Mouse (Mus musculus): ENCODE results near the gene Mark1. TPM values are rescaled to one million over a fixed set of nuclear protein-coding genes. Genes with fewer than 3 reads are reported as not detected.

The Mark1 gene
- total and polyA plus RNA-seq, 2 experiments from 2014 or later, result 1.2 to 10.5 TPM

GRCm38 (mm10) chr1:184851741-184852618 is 147.4 kb downstream of the Mark1 start:
- no peaks in the 10 kb centered on the region for H3K4me1 ChIP-seq (ENCODE audit: control insufficient read depth, insufficient read depth)
- H3K36me3 ChIP-seq (replicated peaks; ENCODE audit: control insufficient read depth, insufficient read depth, low read length), result no peaks in the 10 kb centered on the region
- H3K4me2 ChIP-seq (ENCODE audit: low read depth, low read length), result peak overlapping the region; percentile 51
- peak; percentile 92 for DNase-seq (ENCODE audit: low spot score)
- H3K27me3 ChIP-seq (ENCODE audit: control insufficient read depth, insufficient read depth, low read length), result no peaks in the 10 kb centered on the region
- H3K27ac ChIP-seq (ENCODE audit: low read depth), result peak overlapping the region; percentile 65
- no peak overlapping the region for H3K9ac ChIP-seq (replicated peaks; ENCODE audit: low read depth, low read length)
- no peaks in the 10 kb centered on the region for H3K9me3 ChIP-seq (replicated peaks; ENCODE audit: control insufficient read depth, low read length)
- TF ChIP-seq EP300 (IDR thresholded peaks at IDR 0.05; ENCODE audit: low read depth) (no peak), CTCF (IDR thresholded peaks at IDR 0.05; ENCODE audit: low read depth) (peak; percentile 81)
- no peak overlapping the region for H3K4me3 ChIP-seq (ENCODE audit: low read depth, low read length)
- 14% methylated on average over 31 of the region's 31 CpGs for WGBS
- ATAC-seq (ENCODE audit: insufficient read depth, low read depth), result peak; percentile 84

- H3K4me1 ChIP-seq (ENCODE audit: control insufficient read depth, insufficient read depth), result peaks cover 6% of the 10 kb centered on the region; the same call in 1 of the 2 replicates
- H3K27ac ChIP-seq (ENCODE audit: low read depth), result peak overlapping the region; percentile 65
- H3K4me2 ChIP-seq (ENCODE audit: low read depth, low read length), result peak overlapping the region; percentile 51; the same call in 1 of the 2 replicates
- H3K27me3 ChIP-seq (ENCODE audit: control insufficient read depth, insufficient read depth, low read length), result no peaks in the 10 kb centered on the region
- no peak overlapping the region for H3K9ac ChIP-seq (replicated peaks; ENCODE audit: low read depth, low read length)
- H3K4me3 ChIP-seq (ENCODE audit: low read depth, low read length), result no peak overlapping the region
- TF ChIP-seq CTCF (IDR thresholded peaks at IDR 0.05; ENCODE audit: low read depth) (no peak), EP300 (IDR thresholded peaks at IDR 0.05; ENCODE audit: low read depth) (no peak)
- H3K9me3 ChIP-seq (replicated peaks; ENCODE audit: control insufficient read depth, low read length), result no peaks in the 10 kb centered on the region
- no peak for ATAC-seq (ENCODE audit: insufficient read depth, low read depth)
- H3K36me3 ChIP-seq (replicated peaks; ENCODE audit: control insufficient read depth, insufficient read depth, low read length), result no peaks in the 10 kb centered on the region
- WGBS, result 38% methylated on average over 7 of the region's 7 CpGs
- DNase-seq (ENCODE audit: low spot score), result no peak
These were observed 148.2 kb downstream of the Mark1 start for GRCm38 (mm10) chr1:184851166-184851565.

GRCm38 (mm10) chr1:184846973-184847372 is 152.4 kb downstream of the Mark1 start:
- H3K36me3 ChIP-seq (replicated peaks; ENCODE audit: control insufficient read depth, insufficient read depth, low read length), result no peaks in the 10 kb centered on the region
- H3K4me3 ChIP-seq (ENCODE audit: low read depth, low read length), result no peak overlapping the region
- WGBS, result 52% methylated on average over 3 of the region's 3 CpGs
- no peaks in the 10 kb centered on the region for H3K9me3 ChIP-seq (replicated peaks; ENCODE audit: control insufficient read depth, low read length)
- no peak overlapping the region for H3K9ac ChIP-seq (replicated peaks; ENCODE audit: low read depth, low read length)
- H3K27ac ChIP-seq (ENCODE audit: low read depth), result no peak overlapping the region
- H3K27me3 ChIP-seq (ENCODE audit: control insufficient read depth, insufficient read depth, low read length), result no peaks in the 10 kb centered on the region
- ATAC-seq (ENCODE audit: insufficient read depth, low read depth) (no peak), DNase-seq (ENCODE audit: low spot score) (no peak)
- H3K4me1 ChIP-seq (ENCODE audit: control insufficient read depth, insufficient read depth), result peaks cover 18% of the 10 kb centered on the region
- TF ChIP-seq EP300 (IDR thresholded peaks at IDR 0.05; ENCODE audit: low read depth) (no peak), CTCF (IDR thresholded peaks at IDR 0.05; ENCODE audit: low read depth) (no peak)
- peak overlapping the region; percentile 97; the same call in 1 of the 2 replicates for H3K4me2 ChIP-seq (ENCODE audit: low read depth, low read length)

Other genes with a start within 250 kb of the Mark1 start
- gene Marc1, start 188.3 kb downstream of the Mark1 start, total RNA-seq (2014; rRNA removed; ENCODE audit: low replicate concordance), result not detected in 2 replicates
- not detected in 2 replicates for gene Marc1, start 188.3 kb downstream of the Mark1 start, polyA plus RNA-seq (2015; fragmentation: Nextera tagmentation; extraction: Ambion mirVana)
- 82.7 and 90.0 TPM in 2 replicates for gene Marc2, start 153.1 kb downstream of the Mark1 start, total RNA-seq (2014; rRNA removed; ENCODE audit: low replicate concordance)
- 133 and 135 TPM in 2 replicates for gene Marc2, start 153.1 kb downstream of the Mark1 start, polyA plus RNA-seq (2015; fragmentation: Nextera tagmentation; extraction: Ambion mirVana)
- gene C130074G19Rik, start 116.4 kb downstream of the Mark1 start, total RNA-seq (2014; rRNA removed; ENCODE audit: low replicate concordance), result 10.3 and 10.7 TPM in 2 replicates
- 1.6 and 1.8 TPM in 2 replicates for gene C130074G19Rik, start 116.4 kb downstream of the Mark1 start, polyA plus RNA-seq (2015; fragmentation: Nextera tagmentation; extraction: Ambion mirVana)
- gene Rab3gap2, start 204.5 kb upstream of the Mark1 start, total RNA-seq (2014; rRNA removed; ENCODE audit: low replicate concordance), result 15.5 and 18.6 TPM in 2 replicates
- gene Rab3gap2, start 204.5 kb upstream of the Mark1 start, polyA plus RNA-seq (2015; fragmentation: Nextera tagmentation; extraction: Ambion mirVana), result 9.5 and 11.1 TPM in 2 replicates